Mouse (Mus musculus) hindbrain, embryonic 11.5 days (tissue): Measurements from ENCODE around the gene Trpm3. TPM values are rescaled to one million over a fixed set of nuclear protein-coding genes. Genes with fewer than 3 reads are reported as not detected.
"Not testable (repeated sequence)": the region's sequence is repeated elsewhere in the genome, so short reads cannot be mapped to it uniquely, and the experiment has no call there.

Source experiments
- ATAC-seq: fragments of 200-750 bp; cut with Nextera tagmentation; 2 replicates; pipeline ENCODE4 v1.8.0; 2017; ENCODE audit warnings: mild to moderate bottlenecking, moderate TSS enrichment, moderate library complexity; ENCODE audit not compliant: low FRiP score
- DNase-seq: peaks from one replicate; pipeline ENCODE4 v3.0.0-alpha.2; 2015; ENCODE audit warnings: low spot score
- H3K27ac ChIP-seq: fragments of 300-500 bp; sonication (generic); 2 replicates; pipeline ENCODE4 v1.5.1; 2014; ENCODE audit warnings: mild to moderate bottlenecking, low read depth, low read length
- H3K27me3 ChIP-seq: fragments of 300-500 bp; sonication (generic); 2 replicates; pipeline ENCODE4 v1.6.1; 2014; ENCODE audit warnings: mild to moderate bottlenecking, low read length, moderate library complexity, mixed read lengths; ENCODE audit not compliant: control insufficient read depth, insufficient read depth
- H3K36me3 ChIP-seq: fragments of 300-500 bp; sonication (generic); 2 replicates; pipeline ENCODE4 v1.6.1; 2014; ENCODE audit warnings: mild to moderate bottlenecking, low read length, moderate library complexity, mixed read lengths; ENCODE audit not compliant: control insufficient read depth, insufficient read depth
- H3K4me1 ChIP-seq: fragments of 300-500 bp; sonication (generic); replicated peaks from 2 replicates; pipeline ENCODE4 v1.6.1; 2014; ENCODE audit warnings: low read length, mixed read lengths; ENCODE audit not compliant: control insufficient read depth, insufficient read depth
- H3K4me2 ChIP-seq: fragments of 300-500 bp; sonication (generic); replicated peaks from 2 replicates; pipeline ENCODE4 v1.6.1; 2014; ENCODE audit warnings: mild to moderate bottlenecking, low read depth, low read length
- H3K4me3 ChIP-seq: fragments of 300-500 bp; sonication (generic); 2 replicates; pipeline ENCODE4 v1.5.1; 2014; ENCODE audit warnings: low read depth, low read length
- H3K9ac ChIP-seq: fragments of 300-500 bp; sonication (generic); 2 replicates; pipeline ENCODE4 v1.6.1; 2014; ENCODE audit warnings: low read depth, low read length
- H3K9me3 ChIP-seq: fragments of 300-500 bp; sonication (generic); 2 replicates; pipeline ENCODE4 v1.6.1; 2016; ENCODE audit warnings: low read length; ENCODE audit not compliant: control insufficient read depth
- WGBS: fragments of 180-500 bp; shearing (Covaris S2); extraction: QIAGEN DNeasy Blood & Tissue Kit; methylation state at CpG from one replicate; pipeline ENCODE4 v1.1.7; 2014; 5-methylcytosine and 5-hydroxymethylcytosine counted together
- polyA plus RNA-seq: library from polyadenylated mRNA; unstranded; fragments of >200 nt; fragmentation: Nextera tagmentation; extraction: Ambion mirVana; gene quantifications from 2 replicates; pipeline ENCODE4 v1.2.1, GENCODE M21; 2014

Gene Trpm3
- polyA plus RNA-seq, 1 experiment from 2014 or later = 16.6 TPM

DNA sequence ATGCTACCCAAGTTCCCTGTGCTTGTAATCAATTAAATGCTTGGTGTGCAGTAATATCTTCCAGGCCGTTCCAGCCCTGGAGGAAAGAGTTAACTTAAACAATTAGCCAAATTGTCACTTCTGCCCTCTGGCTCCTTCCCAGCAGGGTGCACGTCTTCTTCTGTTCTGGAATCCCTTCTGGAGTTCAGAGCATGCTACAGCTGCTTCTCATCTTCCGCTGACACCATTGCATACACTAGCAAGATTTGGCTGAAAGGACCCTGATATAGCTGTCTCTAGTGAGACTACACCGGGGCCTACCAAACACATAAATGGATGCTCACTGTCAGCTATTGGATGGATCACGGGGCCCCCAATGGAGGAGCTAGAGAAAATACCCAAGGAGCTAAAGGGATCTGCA lies 712.6 kb downstream of the Trpm3 start:
- not testable (repeated sequence) for H3K9me3 ChIP-seq, H3K9ac ChIP-seq, H3K4me1 ChIP-seq, H3K27me3 ChIP-seq, H3K4me3 ChIP-seq, H3K27ac ChIP-seq, H3K4me2 ChIP-seq, H3K36me3 ChIP-seq
- DNase-seq (peak; percentile 32), ATAC-seq (0 out of 2 replicates have a peak, but pooled peaks have one; percentile 7)
- WGBS = 33% methylated on average over 5 of the region's 5 CpGs

DNA sequence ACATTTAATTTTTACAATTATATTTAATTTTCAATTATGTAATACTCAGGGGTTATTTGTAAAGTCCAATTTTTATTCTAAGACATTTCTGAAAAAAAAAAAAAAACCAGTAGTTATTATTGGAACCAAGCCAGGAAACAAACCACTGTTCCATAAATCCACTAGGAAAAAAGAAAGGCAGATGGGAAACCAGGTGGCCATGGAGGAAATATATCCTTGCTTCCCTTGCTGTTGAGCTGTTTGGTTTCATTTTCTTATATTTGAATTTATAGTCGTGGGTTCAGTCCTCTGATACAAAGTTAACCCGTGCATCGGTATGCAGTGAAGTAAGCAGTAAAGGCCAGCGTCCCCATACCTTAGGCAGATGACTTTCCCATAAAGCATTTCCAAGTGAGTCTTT lies 720.8 kb downstream of the Trpm3 start:
- Histone ChIP-seq H3K9ac (no peak overlapping the region), H3K36me3 (no peaks in the 10 kb centered on the region), H3K27me3 (no peaks in the 10 kb centered on the region), H3K9me3 (no peaks in the 10 kb centered on the region), H3K4me3 (no peak overlapping the region), H3K4me1 (no peaks in the 10 kb centered on the region), H3K27ac (no peak overlapping the region), H3K4me2 (no peak overlapping the region)
- DNase-seq = no peak
- no peak for ATAC-seq
- 95% methylated on average over 4 of the region's 4 CpGs for WGBS

GRCm38 (mm10) chr19:22867456-22867855 lies 728.6 kb downstream of the Trpm3 start:
- H3K4me2 ChIP-seq = no peak overlapping the region
- no peak overlapping the region for H3K4me3 ChIP-seq
- H3K9ac ChIP-seq = no peak overlapping the region
- DNase-seq (no peak), ATAC-seq (no peak)
- no peak overlapping the region for H3K27ac ChIP-seq
- WGBS = 85% methylated on average over 5 of the region's 5 CpGs
- H3K4me1 ChIP-seq = no peaks in the 10 kb centered on the region
- H3K36me3 ChIP-seq = no peaks in the 10 kb centered on the region
- no peaks in the 10 kb centered on the region for H3K27me3 ChIP-seq
- no peaks in the 10 kb centered on the region for H3K9me3 ChIP-seq

- Histone ChIP-seq H3K27ac (no peak overlapping the region), H3K4me1 (no peaks in the 10 kb centered on the region), H3K9me3 (no peaks in the 10 kb centered on the region), H3K9ac (no peak overlapping the region), H3K4me2 (no peak overlapping the region), H3K36me3 (no peaks in the 10 kb centered on the region), H3K4me3 (no peak overlapping the region), H3K27me3 (no peaks in the 10 kb centered on the region)
- ATAC-seq (no peak), DNase-seq (no peak)
- WGBS = 89% methylated on average over 2 of the region's 2 CpGs
Measured at GRCm38 (mm10) chr19:22869853-22870252, 731.0 kb downstream of the Trpm3 start.

DNA sequence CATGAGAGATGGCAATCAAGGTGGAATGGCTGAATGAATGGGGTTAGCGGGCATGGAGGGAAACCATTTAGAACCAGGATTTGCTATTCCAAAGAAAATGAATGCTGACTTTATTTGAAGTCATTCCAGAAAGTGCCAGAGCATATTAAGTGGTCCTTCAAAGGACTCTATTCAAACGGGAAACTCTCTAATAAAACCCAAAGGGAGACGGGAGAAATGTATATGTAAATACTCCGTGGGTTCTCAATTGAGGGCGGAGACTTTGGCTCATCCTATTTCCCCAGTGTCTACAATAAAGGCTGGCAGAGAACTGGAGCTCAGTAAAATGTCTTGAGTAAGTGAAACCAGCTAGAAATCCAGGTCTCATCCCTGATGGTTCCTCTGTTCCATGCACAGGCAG lies 733.6 kb downstream of the Trpm3 start:
- H3K4me2 ChIP-seq = no peak overlapping the region
- H3K4me3 ChIP-seq = no peak overlapping the region
- 56% methylated on average over 5 of the region's 5 CpGs for WGBS
- no peak overlapping the region for H3K9ac ChIP-seq
- no peak for DNase-seq
- H3K4me1 ChIP-seq = no peaks in the 10 kb centered on the region
- H3K27me3 ChIP-seq = no peaks in the 10 kb centered on the region
- ATAC-seq = no peak
- no peaks in the 10 kb centered on the region for H3K36me3 ChIP-seq
- no peaks in the 10 kb centered on the region for H3K9me3 ChIP-seq
- no peak overlapping the region for H3K27ac ChIP-seq

GRCm38 (mm10) chr19:22880199-22880598 lies 741.4 kb downstream of the Trpm3 start:
- WGBS = 76% methylated on average over 1 of the region's 1 CpGs
- H3K9ac ChIP-seq = no peak overlapping the region
- H3K27ac ChIP-seq = no peak overlapping the region
- no peaks in the 10 kb centered on the region; the same call in 1 of the 2 replicates for H3K27me3 ChIP-seq
- no peaks in the 10 kb centered on the region for H3K36me3 ChIP-seq
- no peak for ATAC-seq
- no peaks in the 10 kb centered on the region for H3K9me3 ChIP-seq
- DNase-seq = no peak
- H3K4me1 ChIP-seq = no peaks in the 10 kb centered on the region
- no peak overlapping the region for H3K4me3 ChIP-seq
- H3K4me2 ChIP-seq = no peak overlapping the region

DNA sequence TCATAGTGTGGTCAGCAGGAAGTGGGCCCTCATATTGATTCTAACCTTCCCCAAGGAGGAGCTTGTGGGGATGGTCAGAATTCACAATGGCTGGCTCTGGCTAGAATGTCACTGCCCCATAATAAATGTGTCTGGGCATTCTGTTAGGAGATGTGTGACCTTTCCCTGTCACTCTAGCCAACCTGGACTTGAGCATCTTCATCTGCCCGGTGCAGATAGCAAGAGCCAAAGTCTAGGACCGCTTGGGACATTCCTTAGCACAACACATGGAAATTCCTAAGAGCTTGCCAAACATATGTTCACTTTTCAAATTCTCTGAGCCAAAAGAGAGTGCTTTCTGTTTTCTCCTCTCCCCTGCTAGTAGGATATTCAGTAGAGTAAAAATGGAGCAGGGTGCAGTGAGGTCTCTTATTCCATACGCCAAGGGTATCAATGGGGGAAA lies 743.8 kb downstream of the Trpm3 start:
- Histone ChIP-seq H3K4me1 (no peaks in the 10 kb centered on the region), H3K4me2 (no peak overlapping the region), H3K27me3 (no peaks in the 10 kb centered on the region; the same call in 1 of the 2 replicates), H3K36me3 (no peaks in the 10 kb centered on the region), H3K27ac (no peak overlapping the region), H3K4me3 (no peak overlapping the region), H3K9ac (no peak overlapping the region), H3K9me3 (no peaks in the 10 kb centered on the region)
- WGBS = 69% methylated on average over 3 of the region's 3 CpGs
- ATAC-seq (no peak), DNase-seq (no peak)

GRCm38 (mm10) chr19:22883154-22883553 lies 744.3 kb downstream of the Trpm3 start:
- H3K27ac ChIP-seq = no peak overlapping the region
- H3K4me1 ChIP-seq = no peaks in the 10 kb centered on the region
- WGBS = 91% methylated on average over 7 of the region's 7 CpGs
- H3K4me3 ChIP-seq = no peak overlapping the region
- H3K9me3 ChIP-seq = no peaks in the 10 kb centered on the region
- DNase-seq (no peak), ATAC-seq (no peak)
- H3K4me2 ChIP-seq = no peak overlapping the region
- H3K9ac ChIP-seq = no peak overlapping the region
- no peaks in the 10 kb centered on the region for H3K36me3 ChIP-seq
- no peaks in the 10 kb centered on the region; the same call in 1 of the 2 replicates for H3K27me3 ChIP-seq

- H3K27ac ChIP-seq = no peak overlapping the region
- no peak overlapping the region for H3K9ac ChIP-seq
- no peaks in the 10 kb centered on the region; the same call in 1 of the 2 replicates for H3K27me3 ChIP-seq
- H3K4me2 ChIP-seq = peak overlapping the region; percentile 16; the same call in 1 of the 2 replicates
- H3K4me3 ChIP-seq = no peak overlapping the region
- DNase-seq (peak; percentile 71), ATAC-seq (peak; percentile 89)
- H3K4me1 ChIP-seq = no peaks in the 10 kb centered on the region
- H3K9me3 ChIP-seq = no peaks in the 10 kb centered on the region
- WGBS = 24% methylated on average over 18 of the region's 18 CpGs
- no peaks in the 10 kb centered on the region for H3K36me3 ChIP-seq
Measured at GRCm38 (mm10) chr19:22883744-22884317, 745.0 kb downstream of the Trpm3 start.
